Mouse (Mus musculus) limb, embryonic 15.5 days (tissue): ENCODE results near the gene Dhrs7b. TPM values are rescaled to one million over a fixed set of nuclear protein-coding genes. Genes with fewer than 3 reads are reported as not detected.

Experiments used
- ATAC-seq: fragments of 200-750 bp; cut with Nextera tagmentation; 2 replicates; pipeline ENCODE4 v1.8.0; 2017; ENCODE audit warnings: low read depth, moderate TSS enrichment; ENCODE audit not compliant: insufficient number of reproducible peaks, low FRiP score, low TSS enrichment
- H3K27ac ChIP-seq: fragments of 300-500 bp; sonication (generic); 2 replicates; pipeline ENCODE4 v1.5.1; 2015; ENCODE audit warnings: moderate library complexity, mild to moderate bottlenecking, inconsistent platforms
- H3K27me3 ChIP-seq: fragments of 300-500 bp; sonication (generic); 2 replicates; pipeline ENCODE4 v1.6.1; 2015; ENCODE audit warnings: inconsistent platforms
- H3K36me3 ChIP-seq: fragments of 300-500 bp; sonication (generic); 2 replicates; pipeline ENCODE4 v1.6.1; 2015; ENCODE audit warnings: inconsistent platforms
- H3K4me1 ChIP-seq: fragments of 300-500 bp; sonication (generic); 2 replicates; pipeline ENCODE4 v1.6.1; 2015; ENCODE audit warnings: inconsistent platforms
- H3K4me2 ChIP-seq: fragments of 300-500 bp; sonication (generic); 2 replicates; pipeline ENCODE4 v1.6.1; 2015; ENCODE audit warnings: mild to moderate bottlenecking, inconsistent platforms
- H3K4me3 ChIP-seq: fragments of 300-500 bp; sonication (generic); 2 replicates; pipeline ENCODE4 v1.5.1; 2015; ENCODE audit warnings: mild to moderate bottlenecking, inconsistent platforms
- H3K9ac ChIP-seq: fragments of 300-500 bp; sonication (generic); 2 replicates; pipeline ENCODE4 v1.6.1; 2015; ENCODE audit warnings: inconsistent platforms
- H3K9me3 ChIP-seq: fragments of 300-500 bp; sonication (generic); 2 replicates; pipeline ENCODE4 v1.6.1; 2016; ENCODE audit warnings: inconsistent platforms
- WGBS: fragments of 180-500 bp; shearing (Covaris S2); methylation state at CpG from one replicate; pipeline ENCODE4 v1.1.7; 2015; 5-methylcytosine and 5-hydroxymethylcytosine counted together
- polyA plus RNA-seq: library from polyadenylated mRNA; unstranded; fragments of >200 nt; fragmentation: Nextera tagmentation; extraction: Ambion mirVana; gene quantifications from 2 replicates; pipeline ENCODE4 v1.2.1, GENCODE M21; 2015

Dhrs7b gene
- 34.9 and 37.8 TPM in 2 replicates for polyA plus RNA-seq

GRCm38 (mm10) chr11:60830433-60831052 is at the start of gene Dhrs7b:
Gene Dhrs7b, plus strand, starts transcription at chr11:60830631.
- Histone ChIP-seq H3K36me3 (no peaks in the 10 kb centered on the region), H3K9ac (peak within 1 kb of the TSS; percentile 67), H3K4me1 (peaks cover 4% of the 10 kb centered on the region), H3K27ac (peak within 1 kb of the TSS; percentile 80), H3K4me3 (peak within 1 kb of the TSS; percentile 63), H3K9me3 (no peaks in the 10 kb centered on the region), H3K27me3 (no peaks in the 10 kb centered on the region), H3K4me2 (peak within 1 kb of the TSS; percentile 72)
- ATAC-seq, result peak; percentile 92
- WGBS, result under 1% methylated on average over 34 of the region's 34 CpGs

- Histone ChIP-seq H3K9ac (no peak overlapping the region), H3K36me3 (peaks cover 69% of the 10 kb centered on the region), H3K27me3 (no peaks in the 10 kb centered on the region), H3K4me2 (no peak overlapping the region), H3K4me3 (no peak overlapping the region), H3K4me1 (peaks cover 33% of the 10 kb centered on the region), H3K9me3 (no peaks in the 10 kb centered on the region), H3K27ac (no peak overlapping the region)
- 0 out of 2 replicates have a peak, but pooled peaks have one; percentile 14 for ATAC-seq
- WGBS, result 87% methylated on average over 8 of the region's 8 CpGs
Measured at GRCm38 (mm10) chr11:60784179-60784922, 46.1 kb upstream of the Dhrs7b start.

- Histone ChIP-seq H3K27me3 (no peaks in the 10 kb centered on the region), H3K4me2 (no peak overlapping the region), H3K4me3 (no peak overlapping the region), H3K36me3 (peaks cover 74% of the 10 kb centered on the region), H3K9ac (no peak overlapping the region), H3K9me3 (no peaks in the 10 kb centered on the region), H3K4me1 (0 out of 2 replicates have a peak, but pooled peaks cover 1% of the 10 kb centered on the region), H3K27ac (no peak overlapping the region)
- ATAC-seq, result no peak
- WGBS, result 46% methylated on average over 1 of the region's 1 CpGs
Measured at GRCm38 (mm10) chr11:60787595-60787994, 42.8 kb upstream of the Dhrs7b start.

- Histone ChIP-seq H3K4me3 (no peak overlapping the region), H3K27ac (no peak overlapping the region), H3K4me2 (no peak overlapping the region), H3K27me3 (no peaks in the 10 kb centered on the region), H3K4me1 (no peaks in the 10 kb centered on the region), H3K9ac (no peak overlapping the region), H3K9me3 (no peaks in the 10 kb centered on the region), H3K36me3 (peaks cover 72% of the 10 kb centered on the region)
- WGBS, result 46% methylated on average over 2 of the region's 2 CpGs
- ATAC-seq, result no peak
Measured at GRCm38 (mm10) chr11:60790472-60790871, 40.0 kb upstream of the Dhrs7b start.

- Histone ChIP-seq H3K36me3 (peaks cover 64% of the 10 kb centered on the region), H3K4me2 (no peak overlapping the region), H3K4me1 (no peaks in the 10 kb centered on the region), H3K9me3 (no peaks in the 10 kb centered on the region), H3K27me3 (no peaks in the 10 kb centered on the region), H3K4me3 (no peak overlapping the region), H3K27ac (no peak overlapping the region), H3K9ac (no peak overlapping the region)
- WGBS, result 90% methylated on average over 11 of the region's 11 CpGs
- no peak for ATAC-seq
Measured at GRCm38 (mm10) chr11:60796342-60796741, 34.1 kb upstream of the Dhrs7b start.

GRCm38 (mm10) chr11:60799977-60800376 is 30.5 kb upstream of the Dhrs7b start:
- Histone ChIP-seq H3K4me2 (no peak overlapping the region), H3K4me1 (no peaks in the 10 kb centered on the region), H3K27me3 (no peaks in the 10 kb centered on the region), H3K27ac (no peak overlapping the region), H3K9ac (no peak overlapping the region), H3K36me3 (peaks cover 56% of the 10 kb centered on the region), H3K9me3 (no peaks in the 10 kb centered on the region), H3K4me3 (no peak overlapping the region)
- 83% methylated on average over 4 of the region's 4 CpGs for WGBS
- ATAC-seq, result no peak

- no peak overlapping the region for H3K4me2 ChIP-seq
- H3K9ac ChIP-seq, result no peak overlapping the region
- H3K36me3 ChIP-seq, result peaks cover 54% of the 10 kb centered on the region
- H3K4me1 ChIP-seq, result no peaks in the 10 kb centered on the region
- no peak overlapping the region for H3K27ac ChIP-seq
- H3K9me3 ChIP-seq, result no peaks in the 10 kb centered on the region
- no peak for ATAC-seq
- WGBS, result 89% methylated on average over 1 of the region's 1 CpGs
- H3K4me3 ChIP-seq, result no peak overlapping the region
- H3K27me3 ChIP-seq, result no peaks in the 10 kb centered on the region
Measured at GRCm38 (mm10) chr11:60800892-60801291, 29.5 kb upstream of the Dhrs7b start.

GRCm38 (mm10) chr11:60808286-60809070 is 22.0 kb upstream of the Dhrs7b start:
- Histone ChIP-seq H3K9me3 (no peaks in the 10 kb centered on the region), H3K4me2 (no peak overlapping the region), H3K36me3 (no peaks in the 10 kb centered on the region), H3K4me1 (peaks cover 20% of the 10 kb centered on the region), H3K27me3 (no peaks in the 10 kb centered on the region), H3K4me3 (no peak overlapping the region), H3K9ac (no peak overlapping the region), H3K27ac (no peak overlapping the region)
- no peak for ATAC-seq
- 80% methylated on average over 4 of the region's 4 CpGs for WGBS

- ATAC-seq, result no peak
- peak overlapping the region; percentile 84 for H3K4me2 ChIP-seq
- no peak overlapping the region for H3K9ac ChIP-seq
- H3K27ac ChIP-seq, result no peak overlapping the region
- peak overlapping the region; percentile 47 for H3K4me3 ChIP-seq
- 20% methylated on average over 1 of the region's 1 CpGs for WGBS
- H3K4me1 ChIP-seq, result peaks cover 20% of the 10 kb centered on the region
- no peaks in the 10 kb centered on the region for H3K9me3 ChIP-seq
- no peaks in the 10 kb centered on the region for H3K36me3 ChIP-seq
- no peaks in the 10 kb centered on the region for H3K27me3 ChIP-seq
Measured at GRCm38 (mm10) chr11:60809546-60809945, 20.9 kb upstream of the Dhrs7b start.

GRCm38 (mm10) chr11:60810046-60810965 is 20.1 kb upstream of the Dhrs7b start:
- 0 out of 2 replicates have a peak overlapping the region, but pooled peaks have one; percentile 4 for H3K27ac ChIP-seq
- 9% methylated on average over 14 of the region's 14 CpGs for WGBS
- peak overlapping the region; percentile 84 for H3K4me2 ChIP-seq
- H3K36me3 ChIP-seq, result no peaks in the 10 kb centered on the region
- no peak overlapping the region for H3K9ac ChIP-seq
- no peaks in the 10 kb centered on the region for H3K9me3 ChIP-seq
- H3K4me1 ChIP-seq, result peaks cover 20% of the 10 kb centered on the region
- H3K4me3 ChIP-seq, result peak overlapping the region; percentile 47
- no peaks in the 10 kb centered on the region for H3K27me3 ChIP-seq
- no peak for ATAC-seq

- Histone ChIP-seq H3K27me3 (no peaks in the 10 kb centered on the region), H3K27ac (peak overlapping the region; percentile 4; the same call in 1 of the 2 replicates), H3K36me3 (no peaks in the 10 kb centered on the region), H3K4me2 (peak overlapping the region; percentile 84), H3K9ac (no peak overlapping the region), H3K4me3 (peak overlapping the region; percentile 47), H3K4me1 (peaks cover 20% of the 10 kb centered on the region), H3K9me3 (no peaks in the 10 kb centered on the region)
- under 1% methylated on average over 29 of the region's 29 CpGs for WGBS
- peak; percentile 99 for ATAC-seq
Measured at GRCm38 (mm10) chr11:60811054-60811460, 19.4 kb upstream of the Dhrs7b start.
